Mouse (Mus musculus): ENCODE data around the gene Ctsw. TPM values are rescaled to one million over a fixed set of nuclear protein-coding genes. Genes with fewer than 3 reads are reported as not detected.

The Ctsw gene
- total RNA-seq, 2 experiments from 2014 or later: not detected

- intact Hi-C loops (cut with DNase I): no loop called here
- DNase-seq: no peak
Observed at GRCm38 (mm10) chr19:5419630-5420029, 48.7 kb downstream of the Ctsw start.

GRCm38 (mm10) chr19:5418750-5419466 lies 49.4 kb downstream of the Ctsw start:
- intact Hi-C loops (cut with DNase I): no loop called here
- DNase-seq: no peak

Other genes with a start within 250 kb of the Ctsw start
- 1 to 10 TPM; 5.0 to 6.3 TPM for gene Pacs1, start 195.4 kb downstream of the Ctsw start, total RNA-seq (2021)
- 10 to 100 TPM; 63.4 to 65.9 TPM for gene Sf3b2, start 173.1 kb downstream of the Ctsw start, total RNA-seq (2021)
- gene Gal3st3, start 170.2 kb downstream of the Ctsw start, total RNA-seq (2021): under 1 TPM in 1 of 2 experiments, not detected in 1; 0.10 TPM
- gene Catsper1, start 132.8 kb downstream of the Ctsw start, total RNA-seq (2021): not detected
- 10 to 100 TPM; 26.7 to 28.3 TPM for gene Cst6, start 118.9 kb downstream of the Ctsw start, total RNA-seq (2021)
- gene Eif1ad, start 101.8 kb downstream of the Ctsw start, total RNA-seq (2021): 10 to 100 TPM; 12.6 to 13.6 TPM
- gene Banf1, start 101.3 kb downstream of the Ctsw start, total RNA-seq (2021): 100 to 1,000 TPM; 116 to 124 TPM
- gene Sart1, start 79.8 kb downstream of the Ctsw start, total RNA-seq (2021): 10 to 100 TPM; 34.3 to 38.0 TPM
- gene Tsga10ip, start 66.0 kb downstream of the Ctsw start, total RNA-seq (2021): under 1 TPM; 0.52 to 0.64 TPM
- 100 to 1,000 TPM; 531 to 582 TPM for gene Drap1, start 43.5 kb downstream of the Ctsw start, total RNA-seq (2021)
- 10 to 100 TPM; 32.7 to 33.6 TPM for gene AI837181, start 43.4 kb downstream of the Ctsw start, total RNA-seq (2021)
- not detected for gene Fosl1, start 21.0 kb downstream of the Ctsw start, total RNA-seq (2021)
- 1 to 10 TPM; 4.7 to 6.0 TPM for gene Ccdc85b, start 10.6 kb downstream of the Ctsw start, total RNA-seq (2021)
- 10 to 100 TPM; 35.2 to 41.5 TPM for gene Fibp, start 7.9 kb downstream of the Ctsw start, total RNA-seq (2021)
- gene Efemp2, start 5.4 kb upstream of the Ctsw start, total RNA-seq (2021): 1 to 10 TPM; 5.3 to 6.3 TPM
- gene Mus81, start 19.9 kb upstream of the Ctsw start, total RNA-seq (2021): 10 to 100 TPM; 16.1 to 19.8 TPM
- gene Cfl1, start 21.9 kb upstream of the Ctsw start, total RNA-seq (2021): 10 to 100 TPM; 67.8 to 72.7 TPM
- gene 1700020D05Rik, start 35.3 kb upstream of the Ctsw start, total RNA-seq (2021): under 1 TPM; 0.33 to 0.59 TPM
- gene Snx32, start 42.0 kb upstream of the Ctsw start, total RNA-seq (2021): 1 to 10 TPM; 5.2 to 7.8 TPM
- gene Ovol1, start 92.1 kb upstream of the Ctsw start, total RNA-seq (2021): not detected
- gene Ap5b1, start 99.5 kb upstream of the Ctsw start, total RNA-seq (2021): 1 to 10 TPM; 1.9 to 2.0 TPM
- 10 to 100 TPM; 35.8 to 38.6 TPM for gene Rnaseh2c, start 133.4 kb upstream of the Ctsw start, total RNA-seq (2021)
- gene Kat5, start 141.7 kb upstream of the Ctsw start, total RNA-seq (2021): 10 to 100 TPM; 23.3 to 25.4 TPM
- 10 to 100 TPM; 12.4 to 14.9 TPM for gene Rela, start 169.0 kb upstream of the Ctsw start, total RNA-seq (2021)
- gene Sipa1, start 195.2 kb upstream of the Ctsw start, total RNA-seq (2021): 1 to 10 TPM; 6.9 to 9.5 TPM
- gene Map3k11, start 220.2 kb upstream of the Ctsw start, total RNA-seq (2021): 10 to 100 TPM; 10.8 to 11.3 TPM
- gene Pcnx3, start 220.4 kb upstream of the Ctsw start, total RNA-seq (2021): 10 to 100 TPM; 12.2 to 15.2 TPM
- gene Kcnk7, start 235.9 kb upstream of the Ctsw start, total RNA-seq (2021): not detected

Data from gastrocnemius, postnatal 36 days (tissue).